Mouse (Mus musculus) forebrain, embryonic 13.5 days (tissue): Measurements from ENCODE around the gene Tmppe. TPM values are rescaled to one million over a fixed set of nuclear protein-coding genes. Genes with fewer than 3 reads are reported as not detected.

ENCODE experiments used
- ATAC-seq: fragments of 200-750 bp; cut with Nextera tagmentation; 2 replicates; pipeline ENCODE4 v1.8.0; 2017
- H3K27ac ChIP-seq: fragments of 300-500 bp; sonication (generic); 2 replicates; pipeline ENCODE4 v1.5.1; 2015; ENCODE audit warnings: inconsistent platforms, mild to moderate bottlenecking, moderate library complexity
- H3K27me3 ChIP-seq: fragments of 300-500 bp; sonication (generic); 2 replicates; pipeline ENCODE4 v1.6.1; 2015; ENCODE audit warnings: mild to moderate bottlenecking, inconsistent platforms
- H3K36me3 ChIP-seq: fragments of 300-500 bp; sonication (generic); 2 replicates; pipeline ENCODE4 v1.6.1; 2015; ENCODE audit warnings: mild to moderate bottlenecking, inconsistent platforms; ENCODE audit not compliant: poor library complexity, severe bottlenecking
- H3K4me1 ChIP-seq: fragments of 300-500 bp; sonication (generic); 2 replicates; pipeline ENCODE4 v1.6.1; 2015; ENCODE audit warnings: inconsistent platforms
- H3K4me2 ChIP-seq: fragments of 300-500 bp; sonication (generic); 2 replicates; pipeline ENCODE4 v1.6.1; 2015; ENCODE audit warnings: inconsistent platforms, mild to moderate bottlenecking, moderate library complexity
- H3K4me3 ChIP-seq: fragments of 300-500 bp; sonication (generic); 2 replicates; pipeline ENCODE4 v1.5.1; 2015; ENCODE audit warnings: mild to moderate bottlenecking, inconsistent platforms
- H3K9ac ChIP-seq: fragments of 300-500 bp; sonication (generic); 2 replicates; pipeline ENCODE4 v1.6.1; 2015; ENCODE audit warnings: mild to moderate bottlenecking, inconsistent platforms
- H3K9me3 ChIP-seq: fragments of 300-500 bp; sonication (generic); replicated peaks from 2 replicates; pipeline ENCODE4 v1.6.1; 2016; ENCODE audit warnings: inconsistent platforms
- WGBS: fragments of 180-500 bp; shearing (Covaris S2); methylation state at CpG from one replicate; pipeline ENCODE4 v1.1.7; 2015; 5-methylcytosine and 5-hydroxymethylcytosine counted together
- polyA plus RNA-seq: library from polyadenylated mRNA; unstranded; fragments of >200 nt; fragmentation: Nextera tagmentation; extraction: Ambion mirVana; gene quantifications from 2 replicates; pipeline ENCODE4 v1.2.1, GENCODE M21; 2015

Gene Tmppe
- polyA plus RNA-seq, 1 experiment from 2014 or later = 6.7 TPM

DNA sequence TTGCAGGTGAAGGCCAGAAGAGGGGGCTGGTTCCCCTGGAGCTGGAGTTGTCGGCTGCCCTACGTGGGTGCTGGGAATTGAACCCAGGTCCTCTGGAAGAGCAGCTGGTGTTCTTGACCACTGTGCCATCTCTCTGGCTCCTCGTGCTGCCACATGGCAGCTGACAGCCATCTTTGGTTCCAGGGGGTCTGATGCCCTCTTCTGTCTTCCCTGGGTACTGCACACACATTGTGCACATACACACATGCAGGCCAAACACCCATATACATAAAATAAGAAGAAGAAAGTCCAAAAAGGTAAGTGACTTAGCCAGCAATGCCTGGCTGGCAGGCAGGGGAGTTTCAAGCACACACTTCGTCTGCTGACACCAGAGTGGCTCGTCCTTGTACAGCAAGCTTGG lies 24.7 kb downstream of the Tmppe start:
- Histone ChIP-seq H3K4me2 (no peak overlapping the region), H3K9me3 (peaks cover 9% of the 10 kb centered on the region; the same call in 1 of the 2 replicates), H3K36me3 (peaks cover 19% of the 10 kb centered on the region), H3K9ac (no peak overlapping the region), H3K27ac (no peak overlapping the region), H3K27me3 (no peaks in the 10 kb centered on the region), H3K4me1 (no peaks in the 10 kb centered on the region), H3K4me3 (no peak overlapping the region)
- ATAC-seq = no peak
- 97% methylated on average over 5 of the region's 5 CpGs for WGBS

DNA sequence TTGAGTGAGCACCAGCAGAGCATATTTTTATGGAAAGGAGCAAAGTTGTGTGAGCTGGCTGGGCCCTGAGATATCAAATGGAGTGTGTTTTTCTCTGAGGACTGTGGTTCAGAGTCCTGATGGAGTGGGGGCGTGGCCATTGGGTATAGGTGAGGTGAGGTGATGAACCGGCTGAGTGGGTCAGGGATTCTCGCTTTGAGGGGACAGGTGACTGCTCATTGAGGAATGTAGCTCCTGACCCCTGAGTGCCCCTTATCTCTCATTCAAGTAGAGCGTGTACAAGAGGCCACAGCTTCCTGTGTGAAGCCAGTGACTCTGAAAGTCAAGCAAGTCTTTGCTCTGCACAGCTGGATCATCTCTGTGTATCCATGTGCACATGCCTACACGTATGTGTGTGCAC lies 25.3 kb downstream of the Tmppe start:
- Histone ChIP-seq H3K4me3 (no peak overlapping the region), H3K4me2 (no peak overlapping the region), H3K27me3 (no peaks in the 10 kb centered on the region), H3K36me3 (peaks cover 20% of the 10 kb centered on the region), H3K9me3 (peaks cover 9% of the 10 kb centered on the region; the same call in 1 of the 2 replicates), H3K9ac (no peak overlapping the region), H3K4me1 (no peaks in the 10 kb centered on the region), H3K27ac (no peak overlapping the region)
- no peak for ATAC-seq
- 94% methylated on average over 5 of the region's 5 CpGs for WGBS

DNA sequence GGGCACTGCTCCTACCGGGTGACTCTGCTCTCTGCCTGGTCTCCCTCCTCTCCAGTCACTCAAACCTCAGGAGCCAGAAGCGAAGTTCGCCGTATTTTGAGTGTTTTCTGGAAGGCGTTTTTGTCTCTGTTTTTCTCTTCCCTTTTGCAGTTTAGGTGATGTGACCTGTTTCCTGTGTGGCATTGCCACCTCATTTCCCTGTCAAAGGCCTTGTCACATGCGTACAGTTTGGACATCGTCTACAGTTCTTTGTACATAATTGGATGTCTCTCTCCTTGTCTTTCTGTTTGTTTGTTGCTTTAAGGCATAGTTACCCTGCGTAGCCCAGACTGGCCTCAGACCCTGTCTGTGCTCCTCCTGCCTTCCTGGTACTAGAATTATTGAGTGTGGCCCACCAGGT lies 26.5 kb downstream of the Tmppe start:
- H3K27me3 ChIP-seq = no peaks in the 10 kb centered on the region
- no peak for ATAC-seq
- no peak overlapping the region for H3K4me2 ChIP-seq
- WGBS = 93% methylated on average over 8 of the region's 8 CpGs
- H3K4me3 ChIP-seq = no peak overlapping the region
- no peaks in the 10 kb centered on the region for H3K4me1 ChIP-seq
- H3K27ac ChIP-seq = no peak overlapping the region
- no peak overlapping the region for H3K9ac ChIP-seq
- H3K36me3 ChIP-seq = peaks cover 20% of the 10 kb centered on the region
- H3K9me3 ChIP-seq = peaks cover 9% of the 10 kb centered on the region; the same call in 1 of the 2 replicates

DNA sequence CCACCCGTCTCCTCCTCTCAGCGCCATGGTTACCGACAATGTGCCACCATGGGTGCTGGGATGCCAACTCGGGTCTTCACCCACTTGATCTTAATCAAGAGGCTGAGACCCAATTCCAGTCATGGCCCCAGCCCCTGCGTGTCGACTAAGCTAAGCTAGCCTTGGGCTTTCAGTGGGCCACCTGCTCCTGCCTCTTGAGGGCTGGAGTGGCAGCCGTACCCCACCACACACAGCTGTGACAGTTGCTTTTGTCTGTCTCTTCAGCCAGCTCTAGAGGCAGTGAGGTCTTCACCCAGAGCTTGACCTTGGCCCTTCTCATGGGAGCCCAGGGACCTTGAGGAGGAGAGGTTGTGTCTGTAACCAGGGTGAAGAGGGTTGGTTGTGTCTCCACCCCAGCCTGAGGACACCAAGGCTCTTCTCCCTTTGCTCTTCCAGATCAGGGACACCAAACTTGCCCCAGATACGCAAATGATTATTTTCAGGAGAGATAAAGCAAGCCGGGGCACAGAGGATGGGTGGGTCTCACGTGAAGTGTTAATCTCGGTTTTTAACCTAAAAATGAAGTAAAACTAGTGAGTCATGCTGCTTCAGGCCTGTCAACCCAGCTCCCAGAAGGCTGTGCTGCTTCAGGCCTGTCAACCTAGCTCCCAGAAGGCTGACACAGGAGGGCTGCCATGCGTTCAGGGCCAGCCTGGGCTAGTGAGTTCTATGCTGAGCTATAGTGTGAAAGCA lies 27.4 kb downstream of the Tmppe start:
- no peak for ATAC-seq
- no peak overlapping the region for H3K4me2 ChIP-seq
- H3K4me3 ChIP-seq = no peak overlapping the region
- no peak overlapping the region for H3K27ac ChIP-seq
- H3K4me1 ChIP-seq = no peaks in the 10 kb centered on the region
- peaks cover 9% of the 10 kb centered on the region; the same call in 1 of the 2 replicates for H3K9me3 ChIP-seq
- no peak overlapping the region for H3K9ac ChIP-seq
- peaks cover 20% of the 10 kb centered on the region for H3K36me3 ChIP-seq
- 85% methylated on average over 12 of the region's 12 CpGs for WGBS
- H3K27me3 ChIP-seq = no peaks in the 10 kb centered on the region

DNA sequence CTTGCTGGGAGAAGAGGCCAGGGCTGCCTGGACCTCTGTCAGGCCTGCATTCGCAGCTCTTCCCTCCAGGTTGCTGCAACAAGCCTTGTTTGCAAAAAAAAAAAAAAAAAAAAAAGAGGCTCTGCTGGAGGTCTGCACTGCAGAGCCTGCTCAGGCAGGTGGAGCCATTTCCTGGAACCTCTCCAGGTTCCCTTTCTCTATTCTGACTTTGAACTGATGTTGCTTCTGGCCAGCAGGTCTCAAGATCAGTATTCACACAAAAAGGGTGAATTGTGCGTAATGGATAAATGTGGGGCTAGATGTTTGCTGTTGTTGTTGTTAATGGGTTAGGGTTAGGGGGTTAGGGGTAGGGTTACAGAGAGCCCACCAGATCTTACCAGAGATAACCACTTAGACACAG lies 34.8 kb downstream of the Tmppe start:
- H3K9me3 ChIP-seq = 0 out of 2 replicates have a peak, but pooled peaks cover 6% of the 10 kb centered on the region
- 84% methylated on average over 2 of the region's 2 CpGs for WGBS

DNA sequence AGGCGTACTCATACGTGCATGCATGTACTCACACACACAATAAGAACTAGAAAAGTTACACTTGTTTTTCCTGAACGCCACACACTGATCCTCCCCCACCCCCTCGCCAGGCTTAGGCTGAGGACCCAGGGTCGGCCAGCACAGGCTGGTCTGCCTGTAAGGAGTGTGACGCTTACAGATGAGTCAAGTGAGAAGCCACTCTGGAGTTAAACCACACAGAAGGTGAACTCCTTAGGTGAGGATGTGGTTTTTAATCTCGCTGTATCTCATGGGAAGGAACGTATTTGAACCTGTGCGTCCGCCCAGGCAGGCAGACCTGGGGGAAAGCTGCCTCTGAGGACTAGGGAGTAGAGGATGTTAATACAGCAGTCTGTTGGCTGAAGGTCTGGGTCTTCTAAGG lies 39.6 kb downstream of the Tmppe start:
- Histone ChIP-seq H3K9me3 (0 out of 2 replicates have a peak, but pooled peaks cover 6% of the 10 kb centered on the region), H3K4me2 (no peak overlapping the region), H3K4me3 (no peak overlapping the region), H3K4me1 (no peaks in the 10 kb centered on the region), H3K27ac (no peak overlapping the region), H3K27me3 (no peaks in the 10 kb centered on the region), H3K9ac (no peak overlapping the region), H3K36me3 (peaks cover 16% of the 10 kb centered on the region)
- ATAC-seq = no peak
- WGBS = 87% methylated on average over 10 of the region's 10 CpGs

More for the DNA sequence above, 34.8 kb downstream of the Tmppe start:
- H3K27me3 ChIP-seq = no peaks in the 10 kb centered on the region
- H3K4me1 ChIP-seq = no peaks in the 10 kb centered on the region
- no peak overlapping the region for H3K9ac ChIP-seq
- H3K27ac ChIP-seq = no peak overlapping the region
- no peak overlapping the region for H3K4me3 ChIP-seq
- no peak overlapping the region for H3K4me2 ChIP-seq
- H3K36me3 ChIP-seq = peaks cover 29% of the 10 kb centered on the region
- no peak for ATAC-seq

DNA sequence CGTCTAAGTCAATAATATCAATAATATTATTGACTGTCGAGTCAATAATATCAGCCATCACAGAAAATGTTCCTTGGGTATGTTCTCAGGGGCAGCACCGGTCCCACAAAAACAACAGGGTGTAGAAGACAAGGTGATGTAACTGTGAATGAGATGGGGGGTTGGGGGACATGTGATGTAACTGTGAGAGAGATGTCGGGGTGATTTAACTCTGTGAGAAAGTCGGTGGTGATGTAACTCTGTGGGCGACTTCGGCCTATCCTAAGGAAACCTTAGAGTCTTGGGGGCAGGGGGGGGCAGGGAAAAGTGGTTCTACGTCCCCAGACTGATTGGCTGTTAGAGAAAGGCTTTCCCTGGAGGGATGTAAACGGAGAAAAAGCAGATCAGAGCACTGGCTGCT lies 41.3 kb downstream of the Tmppe start:
- Histone ChIP-seq H3K4me3 (no peak overlapping the region), H3K4me1 (no peaks in the 10 kb centered on the region), H3K4me2 (no peak overlapping the region), H3K9me3 (no peaks in the 10 kb centered on the region), H3K9ac (no peak overlapping the region), H3K27me3 (no peaks in the 10 kb centered on the region), H3K36me3 (0 out of 2 replicates have a peak, but pooled peaks cover 4% of the 10 kb centered on the region), H3K27ac (no peak overlapping the region)
- ATAC-seq = no peak
- 98% methylated on average over 9 of the region's 9 CpGs for WGBS

DNA sequence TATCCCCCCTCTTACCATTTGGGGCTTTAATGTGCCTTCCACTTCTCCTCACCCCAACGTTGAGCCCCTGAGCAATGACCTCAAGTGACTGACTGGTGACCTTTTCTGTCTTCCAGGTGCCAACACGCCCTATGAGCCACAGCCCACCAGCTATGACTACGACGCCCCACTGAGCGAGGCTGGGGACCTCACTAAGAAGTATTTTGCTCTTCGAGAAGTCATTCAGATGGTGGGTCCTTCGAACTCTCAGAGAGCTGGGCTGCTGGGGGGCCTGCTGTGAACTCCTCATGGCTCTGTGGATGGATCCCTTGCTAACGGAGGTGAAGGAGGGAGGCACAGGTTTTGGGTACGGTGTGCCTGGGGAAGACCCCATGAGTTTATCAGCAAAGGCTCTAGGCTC lies 42.0 kb downstream of the Tmppe start:
- Histone ChIP-seq H3K9me3 (no peaks in the 10 kb centered on the region), H3K36me3 (0 out of 2 replicates have a peak, but pooled peaks cover 4% of the 10 kb centered on the region), H3K4me3 (no peak overlapping the region), H3K4me1 (no peaks in the 10 kb centered on the region), H3K27ac (no peak overlapping the region), H3K27me3 (no peaks in the 10 kb centered on the region), H3K9ac (no peak overlapping the region), H3K4me2 (no peak overlapping the region)
- ATAC-seq = no peak
- WGBS = 89% methylated on average over 9 of the region's 9 CpGs

DNA sequence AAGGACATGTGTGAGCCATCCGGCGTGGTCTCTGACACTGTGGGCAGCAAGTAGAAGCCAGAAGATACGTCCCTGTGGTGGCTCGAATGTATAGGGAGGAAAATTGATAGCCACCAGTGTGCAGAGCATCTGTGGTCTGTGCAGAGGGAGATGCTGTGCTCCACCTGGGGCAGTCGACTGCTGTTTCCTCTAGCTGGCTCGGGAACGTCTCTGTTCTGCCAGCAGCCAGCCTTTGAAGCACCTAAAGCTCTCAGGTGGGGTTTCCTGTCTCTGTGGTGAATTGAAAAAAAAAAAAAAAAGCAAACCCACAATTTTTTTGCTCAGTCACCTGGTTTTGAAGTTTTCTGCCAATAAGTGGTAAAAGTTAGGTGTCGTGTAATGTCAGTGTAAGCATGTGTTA lies 42.4 kb downstream of the Tmppe start:
- no peak overlapping the region for H3K4me2 ChIP-seq
- H3K9me3 ChIP-seq = no peaks in the 10 kb centered on the region
- H3K36me3 ChIP-seq = 0 out of 2 replicates have a peak, but pooled peaks cover 4% of the 10 kb centered on the region
- no peak overlapping the region for H3K9ac ChIP-seq
- no peaks in the 10 kb centered on the region for H3K4me1 ChIP-seq
- H3K4me3 ChIP-seq = no peak overlapping the region
- H3K27ac ChIP-seq = no peak overlapping the region
- no peaks in the 10 kb centered on the region for H3K27me3 ChIP-seq
- WGBS = 94% methylated on average over 8 of the region's 8 CpGs
- no peak for ATAC-seq

DNA sequence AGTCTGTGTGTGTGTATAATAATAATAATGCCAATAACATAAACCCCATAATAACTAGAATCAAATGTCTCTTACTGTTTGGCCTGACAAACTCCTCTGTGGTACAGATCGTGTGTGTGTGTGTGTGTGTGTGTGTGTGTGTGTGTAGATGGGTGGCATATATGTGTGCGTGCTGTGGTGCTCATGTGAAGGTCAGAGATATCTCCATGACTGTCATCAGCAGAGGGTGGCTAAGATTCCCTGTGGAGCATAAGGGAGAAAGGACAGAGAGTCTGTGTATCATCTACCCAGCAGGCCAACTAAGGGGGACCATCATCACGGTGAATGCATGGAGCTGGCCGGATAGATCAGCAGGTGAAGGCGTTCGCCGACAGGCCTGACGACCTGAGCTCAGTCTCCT lies 46.0 kb downstream of the Tmppe start:
- Histone ChIP-seq H3K36me3 (no peaks in the 10 kb centered on the region), H3K9ac (no peak overlapping the region), H3K27me3 (no peaks in the 10 kb centered on the region), H3K4me1 (no peaks in the 10 kb centered on the region), H3K9me3 (no peaks in the 10 kb centered on the region), H3K4me2 (no peak overlapping the region), H3K4me3 (no peak overlapping the region), H3K27ac (no peak overlapping the region)
- no peak for ATAC-seq
- WGBS = 96% methylated on average over 8 of the region's 8 CpGs

DNA sequence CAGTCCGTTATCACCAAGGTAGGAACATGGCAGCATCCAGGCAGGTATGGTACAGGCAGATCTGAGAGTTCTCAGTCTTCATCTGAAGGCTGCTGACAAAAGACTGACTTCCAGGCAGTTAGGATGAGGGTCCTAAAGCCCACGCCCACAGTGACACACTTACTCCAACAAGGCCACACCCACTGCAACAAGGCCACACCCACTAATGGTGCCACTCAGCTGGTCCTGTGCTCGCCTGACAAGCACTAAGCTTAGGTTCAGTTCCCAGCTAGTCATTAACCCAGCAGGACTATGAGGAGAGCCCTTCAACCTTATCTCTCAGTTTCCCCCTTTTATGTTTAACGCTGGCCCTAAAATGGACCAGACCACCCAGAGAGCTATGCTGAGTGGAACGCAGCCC lies 47.8 kb downstream of the Tmppe start:
- WGBS = 83% methylated on average over 5 of the region's 5 CpGs
- H3K4me1 ChIP-seq = no peaks in the 10 kb centered on the region

DNA sequence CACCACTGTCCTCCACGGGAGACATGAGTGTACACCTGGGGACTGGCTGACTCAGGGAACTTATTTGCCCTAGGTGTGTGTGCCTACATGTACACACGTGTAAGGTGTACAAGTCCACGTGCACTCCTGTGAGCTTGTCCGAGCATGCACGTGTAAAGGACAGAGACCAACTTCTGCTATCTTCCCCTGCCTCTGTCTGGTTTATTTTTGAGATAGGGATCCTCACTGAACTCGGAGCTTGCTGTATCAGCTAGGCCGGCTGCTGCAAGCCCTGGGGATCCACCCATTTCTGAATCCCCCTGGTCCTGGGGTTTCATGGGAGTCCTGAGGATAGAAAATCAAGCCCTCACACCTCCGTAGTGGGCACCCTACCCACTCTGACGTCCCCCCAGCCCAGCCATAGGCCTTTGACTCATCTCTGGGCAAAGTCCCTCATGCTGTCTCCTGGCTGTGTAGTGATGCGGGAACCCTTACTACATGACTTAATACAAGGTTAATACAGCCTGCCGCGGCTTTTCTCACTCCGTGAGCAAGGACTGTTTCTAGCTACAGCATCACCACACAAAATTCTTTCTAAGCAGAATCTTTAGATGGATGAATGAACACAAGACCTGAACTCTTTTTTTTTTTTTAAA lies 48.3 kb downstream of the Tmppe start:
- no peak for ATAC-seq

More for the DNA sequence above, 47.8 kb downstream of the Tmppe start:
- Histone ChIP-seq H3K36me3 (no peaks in the 10 kb centered on the region), H3K27me3 (no peaks in the 10 kb centered on the region), H3K4me3 (no peak overlapping the region), H3K9me3 (no peaks in the 10 kb centered on the region), H3K27ac (no peak overlapping the region), H3K4me2 (no peak overlapping the region), H3K9ac (no peak overlapping the region)
- no peak for ATAC-seq

More for the DNA sequence above, 48.3 kb downstream of the Tmppe start:
- H3K9me3 ChIP-seq = no peaks in the 10 kb centered on the region
- no peak overlapping the region for H3K9ac ChIP-seq
- no peak overlapping the region for H3K4me3 ChIP-seq
- H3K4me2 ChIP-seq = no peak overlapping the region
- no peaks in the 10 kb centered on the region for H3K27me3 ChIP-seq
- WGBS = 91% methylated on average over 13 of the region's 13 CpGs
- H3K4me1 ChIP-seq = no peaks in the 10 kb centered on the region
- H3K27ac ChIP-seq = no peak overlapping the region
- H3K36me3 ChIP-seq = no peaks in the 10 kb centered on the region
